Mouse (Mus musculus): ENCODE measurements around the gene Csf2rb. TPM values are rescaled to one million over a fixed set of nuclear protein-coding genes. Genes with fewer than 3 reads are reported as not detected.

Gene Csf2rb
- total RNA-seq, 2 experiments from 2014 or later, result 0.95 to 2.4 TPM

DNA sequence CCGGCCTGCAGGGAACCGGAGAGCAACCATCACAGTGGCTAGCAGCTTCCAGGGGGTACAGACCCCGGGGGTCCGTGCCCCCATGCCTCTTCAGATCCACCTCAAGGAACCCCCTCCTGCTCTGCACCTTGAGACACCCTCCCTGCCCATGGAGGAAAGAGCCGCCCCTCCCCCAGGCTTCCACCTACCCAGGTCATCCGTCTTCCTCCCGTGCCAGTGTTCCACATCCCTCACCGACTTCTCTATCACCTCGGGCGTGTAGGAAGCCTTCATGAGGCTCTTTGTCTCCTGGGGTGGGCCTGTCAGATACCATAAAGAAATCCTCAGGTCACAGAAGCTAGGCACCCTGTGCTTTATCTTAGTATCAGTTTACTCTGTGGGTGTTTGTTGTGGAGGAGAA is 53.0 kb downstream of the Csf2rb start:
- DNase-seq, result no peak

- DNase-seq, result no peak
Observed at GRCm38 (mm10) chr15:78380208-78380607, 54.7 kb downstream of the Csf2rb start.

DNA sequence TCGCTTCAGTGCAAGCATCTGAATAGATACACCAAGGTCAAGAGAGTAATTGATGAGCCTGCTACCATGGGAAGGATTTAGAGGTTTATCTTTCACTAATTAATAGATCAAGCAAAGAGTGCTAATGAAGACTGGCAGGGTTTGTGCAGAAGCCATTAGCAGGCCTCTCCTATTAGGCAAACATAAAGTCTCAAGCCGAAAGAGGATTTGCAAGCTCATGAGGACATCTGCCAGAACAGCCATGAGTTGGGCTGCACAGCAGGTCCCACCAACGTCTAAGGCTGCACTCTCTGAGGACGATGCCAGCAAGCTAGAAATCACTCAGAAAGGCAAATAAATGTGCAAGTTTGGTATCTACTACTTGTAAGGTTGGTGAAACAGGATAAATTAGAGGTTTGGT is 55.2 kb downstream of the Csf2rb start:
- no peak for DNase-seq

DNA sequence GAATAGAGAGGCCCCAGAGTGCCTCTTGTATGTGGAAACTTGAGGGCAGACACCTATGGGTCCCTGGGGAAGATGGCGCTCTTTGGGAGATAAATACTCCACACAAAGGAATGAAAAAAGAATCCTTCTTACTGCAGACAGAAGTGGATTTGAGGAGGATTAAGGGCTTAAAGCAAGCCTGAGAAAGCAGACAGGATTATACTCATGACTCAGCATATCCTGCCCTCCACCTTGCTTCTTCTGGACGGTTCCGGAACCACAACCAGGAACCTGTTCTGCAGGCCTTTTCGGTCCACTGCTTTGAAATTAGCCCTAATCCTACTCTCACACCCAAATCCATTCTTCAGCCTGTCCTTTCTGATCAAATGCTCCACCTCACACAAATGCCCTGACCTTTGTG is 56.6 kb downstream of the Csf2rb start:
- DNase-seq, result no peak

DNA sequence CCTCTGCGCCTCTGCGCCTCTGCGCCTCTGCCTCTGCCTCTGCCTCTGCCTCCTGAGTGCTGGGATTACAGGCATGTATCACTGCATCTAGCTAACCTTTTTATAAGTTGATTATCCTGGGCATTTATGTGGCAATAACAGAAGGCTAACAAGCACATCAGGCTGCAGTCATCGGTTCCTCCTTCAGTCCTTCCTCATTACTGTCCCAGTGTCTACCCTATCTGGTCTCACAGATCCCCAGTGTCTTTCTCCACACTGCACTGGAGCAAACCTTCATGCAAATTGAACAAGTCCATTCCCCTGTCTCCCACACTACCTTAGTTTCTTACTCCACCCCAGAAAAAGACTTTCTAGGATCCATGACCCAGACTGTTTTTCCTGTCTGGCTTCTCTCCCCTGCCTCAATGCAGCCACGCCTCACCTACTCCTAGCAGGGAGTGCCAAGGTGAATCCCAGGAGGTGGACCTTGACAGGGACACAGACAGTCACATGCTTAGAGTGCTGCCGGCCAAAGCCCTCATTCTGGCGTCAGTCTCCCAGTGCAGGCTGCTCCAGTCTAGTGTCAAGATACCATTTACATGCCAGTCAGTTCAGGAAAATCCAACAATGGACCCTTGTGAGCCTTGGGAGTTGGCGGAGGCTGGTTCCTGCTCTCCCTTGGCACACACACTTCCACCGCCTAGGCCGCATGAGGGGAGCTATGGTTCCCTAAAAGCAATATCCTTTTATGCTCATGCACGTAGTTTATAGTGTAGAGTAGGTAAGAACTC is 58.1 kb downstream of the Csf2rb start:
- peak; percentile 24 for DNase-seq

DNA sequence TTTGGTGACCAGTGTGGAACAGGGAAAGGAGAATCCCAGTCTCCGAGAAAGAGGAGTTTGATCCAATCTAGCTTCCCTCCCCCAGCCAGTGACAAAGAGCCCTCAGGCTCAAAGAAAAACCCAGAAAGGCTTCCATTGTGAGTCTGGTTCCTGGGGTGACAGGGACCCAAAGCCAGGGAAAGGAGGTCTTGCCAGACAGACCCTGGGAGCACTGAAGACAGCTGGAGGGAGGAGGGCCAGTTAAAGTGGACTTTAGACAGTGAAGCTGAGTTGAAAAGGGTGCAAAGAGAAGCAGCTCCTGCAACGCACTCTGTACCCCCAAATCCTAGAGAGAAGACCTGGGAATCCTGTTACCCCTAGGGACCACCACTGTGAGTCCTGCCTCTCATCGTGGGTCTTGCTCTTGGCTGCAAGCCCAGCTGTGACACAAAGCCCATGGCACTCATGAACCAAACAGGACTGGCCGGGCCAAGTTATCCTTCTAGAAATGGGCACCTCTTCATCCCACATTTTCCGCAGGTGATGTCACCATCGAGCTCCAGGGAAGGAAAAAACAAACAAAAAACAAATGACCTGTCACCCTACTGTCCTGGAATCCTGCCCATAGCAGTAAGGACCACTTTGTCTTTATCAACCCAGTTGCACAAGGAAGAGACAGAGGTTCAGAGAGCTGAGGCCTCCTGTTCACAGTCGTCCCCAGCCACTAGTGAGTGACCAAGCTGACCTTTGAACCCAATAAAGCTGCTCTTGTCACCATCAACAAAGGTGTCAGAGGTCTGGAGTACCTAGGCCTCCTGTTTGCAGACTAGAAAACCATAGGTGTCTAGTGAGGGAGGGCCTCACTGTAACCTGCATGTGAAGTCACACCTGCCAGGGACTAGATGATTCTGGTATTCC is 58.9 kb downstream of the Csf2rb start:
- no peak for DNase-seq

- DNase-seq, result no peak
Observed at GRCm38 (mm10) chr15:78385564-78385963, 60.0 kb downstream of the Csf2rb start.

GRCm38 (mm10) chr15:78390855-78391254 is 65.3 kb downstream of the Csf2rb start:
- no peak for DNase-seq

- DNase-seq, result no peak
Observed at GRCm38 (mm10) chr15:78395478-78395962, 70.0 kb downstream of the Csf2rb start, which contains the start of gene Tex33. Gene Tex33 (minus strand): TSS chr15:78395912.

DNA sequence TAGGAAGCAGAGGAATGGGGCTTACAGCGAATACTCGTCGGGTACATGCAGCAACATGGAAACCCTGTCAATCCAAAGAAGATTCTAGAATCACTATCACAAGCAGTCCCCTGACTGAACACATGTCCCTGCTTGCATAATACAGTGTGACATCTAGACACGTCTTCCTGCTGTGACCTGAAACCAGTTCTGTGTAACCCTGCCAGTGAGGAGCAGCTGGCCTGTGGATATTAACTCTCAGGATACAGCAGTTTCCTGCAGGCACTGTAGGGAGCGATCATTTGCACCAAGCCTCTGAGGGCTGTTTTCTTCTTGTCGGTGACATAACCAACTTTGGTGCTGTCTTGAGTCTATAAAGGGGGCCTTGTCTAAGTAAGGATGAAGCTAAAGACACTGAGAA is 75.8 kb downstream of the Csf2rb start:
- peak; percentile 56 for DNase-seq

- peak; percentile 60 for DNase-seq
Observed at GRCm38 (mm10) chr15:78401921-78402320, 76.4 kb downstream of the Csf2rb start.

- DNase-seq, result no peak
Observed at GRCm38 (mm10) chr15:78402423-78402822, 76.9 kb downstream of the Csf2rb start.

DNA sequence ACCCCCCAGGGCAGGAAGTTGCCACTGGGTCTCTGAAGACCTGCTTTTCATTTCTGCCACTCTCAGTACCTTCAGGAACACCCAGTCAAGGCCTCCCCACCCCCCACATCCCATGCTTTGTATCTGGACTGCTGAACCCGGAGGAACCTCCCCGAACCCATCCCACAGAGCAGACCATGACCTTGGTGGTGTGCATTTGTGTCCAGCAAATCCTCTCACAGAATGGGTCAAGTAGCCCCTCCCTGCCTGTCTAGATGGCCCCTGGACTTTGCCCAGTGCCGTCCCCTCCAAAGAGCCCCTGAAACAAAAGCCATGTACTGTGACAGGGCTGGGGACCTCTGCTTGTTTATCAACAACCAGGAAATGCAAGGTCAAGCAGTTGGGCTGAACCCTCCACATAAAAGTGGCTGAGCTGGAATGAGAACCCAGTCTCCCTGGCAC is 77.8 kb downstream of the Csf2rb start:
- no peak for DNase-seq

Small RNA genes lying within 50 kb of the gene (microRNA-seq; reads per million reads assigned to microRNA genes)
- gene Mir7676-1 (ENCODE audit: borderline replicate concordance in 2 of 2) (0 reads per million in 2 experiments), gene Mir7676-2 (ENCODE audit: borderline replicate concordance in 2 of 2) (0 reads per million in 2 experiments)

Other genes starting within 250 kb of the Csf2rb start
- not detected for gene Cacng2, start 205.7 kb upstream of the Csf2rb start, total RNA-seq (2021)
- gene Ift27, start 151.6 kb upstream of the Csf2rb start, total RNA-seq (2021), result 10 to 100 TPM; 20.2 to 22.5 TPM
- over 10,000 TPM; 18,412 to 20,409 TPM for gene Pvalb, start 119.4 kb upstream of the Csf2rb start, total RNA-seq (2021)
- gene Ncf4, start 81.0 kb upstream of the Csf2rb start, total RNA-seq (2021), result 1 to 10 TPM; 1.2 to 1.4 TPM
- 1 to 10 TPM in 1 of 2 experiments, under 1 TPM in 1; 0.38 to 1.1 TPM for gene Csf2rb2, start 20.0 kb upstream of the Csf2rb start, total RNA-seq (2021)
- not detected for gene Tex33, start 70.2 kb downstream of the Csf2rb start, total RNA-seq (2021)
- 10 to 100 TPM; 18.4 to 26.5 TPM for gene Tst, start 80.2 kb downstream of the Csf2rb start, total RNA-seq (2021)
- gene Mpst, start 80.7 kb downstream of the Csf2rb start, total RNA-seq (2021), result 10 to 100 TPM; 55.7 to 56.8 TPM
- 10 to 100 TPM; 15.8 to 22.8 TPM for gene Kctd17, start 102.8 kb downstream of the Csf2rb start, total RNA-seq (2021)
- not detected for gene Tmprss6, start 142.9 kb downstream of the Csf2rb start, total RNA-seq (2021)
- gene Il2rb, start 169.5 kb downstream of the Csf2rb start, total RNA-seq (2021), result not detected
- 10 to 100 TPM; 16.4 to 16.8 TPM for gene C1qtnf6, start 205.7 kb downstream of the Csf2rb start, total RNA-seq (2021)
- gene Sstr3, start 218.9 kb downstream of the Csf2rb start, total RNA-seq (2021), result not detected
- 1 to 10 TPM in 1 of 2 experiments, under 1 TPM in 1; 0.43 to 3.4 TPM for gene Rac2, start 247.0 kb downstream of the Csf2rb start, total RNA-seq (2021)